Mouse (Mus musculus) spleen, postnatal 4 days (tissue): ENCODE results near the gene Dnah8.
"Not testable (repeated sequence)": the region's sequence is repeated elsewhere in the genome, so short reads cannot be mapped to it uniquely, and the experiment has no call there.

Experiments
- DNase-seq, 2 experiments: peaks; one replicate each; pipeline ENCODE4 v3.0.0; 2022; ENCODE audit warnings: low spot score in 2 of 2

Dnah8 gene

DNA sequence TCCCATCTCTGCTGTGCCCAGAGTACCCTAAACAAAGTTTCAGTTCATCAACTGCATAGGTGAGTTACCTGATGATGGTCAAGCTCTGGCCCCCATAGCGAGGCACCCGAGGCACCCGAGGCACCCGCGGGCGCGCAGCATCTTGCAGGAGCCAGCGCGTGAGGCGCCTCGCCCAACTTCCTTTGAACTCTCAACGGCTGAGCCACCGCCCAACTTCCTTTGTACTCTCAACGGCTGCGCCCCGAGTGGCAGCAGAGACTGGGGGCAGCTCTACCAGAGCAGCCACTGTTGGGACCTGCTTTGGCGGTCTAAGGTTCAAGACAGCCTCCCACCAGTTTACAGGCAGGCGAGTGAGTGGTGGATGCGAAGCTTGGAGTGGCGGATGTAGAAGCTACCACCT, at the start of gene Dnah8:
TSS of gene Dnah8 (plus strand) at position 223 of the 400 bp plus-strand sequence.
- DNase-seq, result not testable (repeated sequence)

DNA sequence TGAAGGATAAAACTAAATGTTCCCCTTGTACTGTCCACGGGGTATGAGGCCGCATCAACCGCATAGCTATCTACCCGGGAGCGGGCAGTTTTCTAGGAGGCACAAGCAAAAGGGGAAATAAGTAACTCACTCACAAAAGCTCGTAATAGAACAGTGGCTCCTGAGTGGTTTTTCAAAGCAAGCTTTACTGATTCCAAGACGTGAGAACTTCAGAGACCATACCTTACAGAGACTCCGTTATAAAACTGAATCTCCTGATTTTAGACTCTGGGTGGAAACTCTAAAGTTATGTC, 49.4 kb upstream of the Dnah8 start:
- DNase-seq, result no peak

DNA sequence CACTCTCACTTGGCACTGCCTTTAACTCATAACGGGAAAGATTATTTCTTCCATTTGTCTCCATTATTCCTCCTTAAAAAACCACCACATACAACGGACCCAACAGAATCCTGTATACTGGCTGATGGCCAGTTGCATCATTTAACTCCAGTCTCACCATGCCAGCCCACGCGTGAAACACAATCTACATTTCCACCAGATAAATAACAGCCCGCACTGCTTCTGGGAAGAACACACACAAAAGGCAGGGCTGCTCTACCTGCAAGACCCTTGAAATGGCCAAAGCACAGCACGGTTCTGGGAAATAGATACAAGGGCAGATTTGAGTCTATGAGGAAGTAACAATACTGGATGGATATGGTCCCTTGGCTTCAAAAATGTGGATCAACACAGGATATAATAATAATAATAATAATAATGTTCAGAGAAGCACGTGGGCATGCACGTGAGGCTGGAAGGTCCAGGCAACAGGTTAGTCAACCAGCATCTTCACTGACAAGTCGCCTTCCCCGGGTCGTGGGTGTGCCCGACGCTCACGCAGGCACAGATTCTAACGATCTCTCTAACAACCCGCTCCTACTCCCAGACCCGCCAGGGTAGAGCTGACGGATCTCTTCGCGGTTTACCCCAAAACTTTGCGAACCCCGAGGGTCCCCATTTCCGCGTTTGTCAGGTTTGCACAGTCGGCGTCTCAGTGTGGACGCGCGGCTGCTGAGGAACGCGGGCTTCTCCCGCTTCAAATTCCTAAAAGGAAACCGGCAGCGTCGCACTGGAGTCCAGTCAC, 48.8 kb upstream of the Dnah8 start:
- DNase-seq, result peak; percentile 41 to 79

DNA sequence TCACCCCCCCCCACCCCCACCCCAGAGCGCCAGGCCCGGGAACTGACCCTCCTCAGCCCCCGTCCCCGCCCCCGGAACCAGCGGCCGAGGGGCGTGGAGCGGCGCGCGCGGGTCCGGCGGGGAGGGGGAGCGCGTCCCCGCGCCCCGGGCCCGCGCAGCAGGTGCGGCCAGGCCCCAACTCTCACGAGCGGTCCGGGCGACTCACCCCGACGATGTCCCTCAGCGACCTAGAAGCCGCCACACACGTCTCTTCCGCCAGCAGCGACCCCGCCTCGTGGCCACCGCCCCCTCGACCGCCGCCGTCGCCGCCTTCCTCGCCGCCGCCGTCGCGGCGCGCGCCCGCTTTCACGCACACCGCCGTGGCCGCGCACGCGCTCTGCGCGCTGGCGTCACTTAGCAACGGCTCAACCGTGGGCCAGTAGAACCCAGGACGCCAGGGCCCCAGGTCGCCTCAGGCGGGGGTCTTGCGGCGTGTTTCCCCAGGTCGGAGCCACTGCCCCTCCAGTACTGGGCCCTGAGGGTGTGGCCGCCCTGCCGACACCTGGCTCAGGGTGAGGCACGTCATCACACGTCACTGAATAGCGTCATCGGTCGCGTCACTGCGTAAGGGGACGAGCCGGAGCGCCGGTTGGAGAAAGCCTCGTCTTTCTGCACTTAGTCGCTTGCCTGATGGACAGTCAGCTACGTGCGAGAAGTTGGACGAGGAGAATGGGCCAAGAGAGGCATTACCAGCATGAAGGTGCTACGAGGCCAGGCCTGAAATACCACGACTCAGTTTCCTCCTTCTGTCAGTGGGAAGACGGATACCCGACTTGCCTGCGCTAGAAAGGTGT, 48.0 kb upstream of the Dnah8 start, which contains the start of gene Btbd9:
TSS of gene Btbd9 (minus strand) at position 548 of the 833 bp plus-strand sequence.
- DNase-seq, result peak; percentile 87 to 95

DNA sequence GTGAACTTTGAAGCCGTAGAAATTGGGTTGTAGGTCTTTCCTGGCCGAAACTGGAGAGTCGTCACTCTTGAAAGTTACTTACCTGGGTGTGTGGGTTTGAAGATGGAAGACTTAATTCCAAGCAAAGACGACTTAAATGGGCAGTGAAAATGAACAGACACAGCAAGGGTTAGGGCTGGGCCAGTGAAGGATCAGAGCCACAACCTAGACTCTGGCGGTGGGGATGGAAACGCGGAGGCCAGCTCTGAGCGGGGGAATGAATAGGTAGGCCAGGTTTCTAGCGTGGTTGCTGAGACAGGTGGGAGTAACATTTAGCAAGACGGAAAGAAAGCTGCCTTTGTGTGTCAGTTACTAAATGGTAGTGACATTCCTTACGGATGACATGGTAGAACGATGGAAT, 47.2 kb upstream of the Dnah8 start:
- DNase-seq, result no peak

DNA sequence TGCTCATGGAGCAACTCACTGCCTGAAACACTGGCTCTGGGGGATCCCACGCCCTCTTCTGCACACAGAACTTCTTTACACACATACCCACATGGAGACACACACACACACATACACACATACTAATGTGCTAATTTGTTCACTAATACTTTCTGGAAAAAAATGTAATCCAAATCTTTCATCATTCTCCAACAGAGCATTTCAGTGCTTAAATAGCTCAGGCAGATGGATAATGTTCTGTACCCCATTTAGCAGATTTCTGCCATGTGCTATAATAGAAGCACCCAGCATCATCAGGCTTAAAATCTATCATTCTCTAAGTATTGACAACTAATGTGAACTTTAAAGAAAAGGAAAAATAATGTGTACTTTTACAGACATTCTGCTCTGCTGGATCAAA, 43.4 kb upstream of the Dnah8 start:
- no peak for DNase-seq

DNA sequence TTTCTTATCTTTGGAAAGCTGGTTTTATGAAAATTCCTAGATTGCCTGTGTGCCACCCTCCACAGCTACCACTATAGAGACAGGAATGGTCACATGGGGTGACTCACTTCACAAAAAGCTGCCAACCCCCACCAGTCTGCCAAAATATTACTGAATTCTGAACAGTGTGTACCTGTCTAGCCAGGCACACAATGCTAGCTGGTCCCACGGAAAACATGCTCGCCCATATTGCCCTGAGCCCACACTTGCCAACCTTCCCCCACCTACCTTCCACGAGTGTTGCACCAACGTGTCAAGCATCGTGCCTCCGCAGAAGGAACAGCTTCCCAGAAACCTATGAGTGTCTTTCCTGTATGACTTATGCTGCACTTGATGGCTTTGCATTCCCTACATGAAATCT, 43.0 kb upstream of the Dnah8 start:
- DNase-seq, result no peak

DNA sequence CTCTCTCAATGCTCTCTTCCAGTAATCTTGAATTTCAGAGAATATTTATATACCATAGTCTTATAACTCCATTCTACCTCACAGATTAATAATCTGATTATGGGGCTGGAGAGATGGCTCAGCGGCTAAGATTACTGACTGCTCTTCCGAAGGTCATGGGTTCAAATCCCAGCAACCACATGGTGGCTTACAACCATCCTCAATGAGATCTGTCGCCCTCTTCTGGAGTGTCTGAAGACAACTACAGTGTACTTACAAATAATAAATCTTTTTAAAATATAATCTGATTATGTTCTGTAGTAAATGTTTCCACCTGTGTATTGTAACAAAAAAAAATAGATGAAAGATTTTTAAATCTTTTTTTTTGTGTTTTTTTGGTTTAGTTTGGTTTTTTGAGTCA, 41.8 kb upstream of the Dnah8 start:
- DNase-seq, result no peak

DNA sequence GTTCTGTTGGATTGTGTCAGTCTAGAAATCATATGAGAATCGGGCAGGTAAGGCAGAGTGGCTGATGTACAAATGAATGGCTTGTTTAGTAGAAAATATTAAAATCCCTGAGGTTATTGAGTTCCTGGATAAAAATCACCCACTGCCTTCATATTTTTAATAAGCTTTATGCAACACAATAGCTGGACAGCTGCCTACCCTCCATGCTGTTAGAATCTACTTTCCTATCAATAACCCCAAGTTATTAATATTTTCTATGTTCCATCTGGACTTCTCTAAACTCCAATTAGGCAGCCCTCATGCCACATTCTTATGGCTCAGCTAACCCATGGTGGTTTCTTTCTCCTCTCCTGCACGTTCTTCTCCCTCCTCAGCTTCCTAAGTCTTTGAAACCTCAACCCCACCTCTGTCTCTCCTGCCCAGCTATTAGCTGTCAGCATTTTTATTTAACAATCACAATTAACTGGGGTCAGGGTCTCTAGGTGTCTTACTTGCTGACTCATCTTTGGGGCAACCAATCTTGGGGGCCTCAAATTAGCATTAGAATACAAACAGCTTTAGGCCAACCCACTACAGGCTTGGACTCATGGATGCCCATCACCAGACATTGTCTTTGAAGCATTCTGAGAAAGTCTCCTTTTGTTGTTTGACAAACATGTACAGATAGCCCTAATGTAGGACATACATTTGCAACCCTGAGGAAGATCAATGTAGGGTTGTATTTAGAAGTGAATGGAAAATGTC, 40.7 kb upstream of the Dnah8 start:
- DNase-seq, result no peak

DNA sequence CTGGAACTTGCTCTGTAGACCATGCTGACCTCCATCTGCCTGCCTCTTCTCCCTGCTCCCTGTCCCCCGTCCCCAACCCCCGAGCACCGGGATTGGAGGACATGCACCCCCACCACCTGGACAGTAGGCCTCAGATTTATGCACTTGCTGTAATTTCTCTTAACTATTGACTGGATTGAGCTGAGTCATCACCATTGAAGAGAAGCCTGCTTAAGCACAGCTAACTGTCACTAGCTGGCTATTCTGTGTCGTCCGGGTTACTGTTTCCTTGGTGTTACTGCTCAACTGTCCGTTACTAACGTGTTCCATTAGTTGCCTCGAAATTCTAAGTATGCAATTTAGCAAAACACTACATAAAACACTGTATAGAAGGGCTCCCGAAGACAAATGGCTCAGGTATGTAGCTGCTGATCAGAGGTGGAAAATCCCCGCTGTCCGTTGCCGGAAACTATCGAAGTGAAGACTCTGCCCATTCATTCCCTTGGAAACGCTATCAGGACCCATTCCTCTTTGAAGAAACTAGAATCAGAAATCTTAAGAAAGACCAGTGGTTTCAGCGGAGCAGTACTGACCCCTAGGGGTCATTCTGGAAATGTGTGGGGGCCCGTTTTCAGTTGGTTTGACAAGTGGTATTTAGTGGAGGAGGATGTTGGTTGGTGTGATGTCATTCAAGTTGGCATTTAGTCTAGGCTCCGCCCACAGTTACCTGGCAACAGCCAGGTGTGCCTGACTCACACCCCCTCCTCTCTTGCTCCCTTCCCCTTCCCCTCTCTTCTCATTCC, 33.5 kb upstream of the Dnah8 start:
- peak in 1 of 2 experiments; percentile 48 for DNase-seq

DNA sequence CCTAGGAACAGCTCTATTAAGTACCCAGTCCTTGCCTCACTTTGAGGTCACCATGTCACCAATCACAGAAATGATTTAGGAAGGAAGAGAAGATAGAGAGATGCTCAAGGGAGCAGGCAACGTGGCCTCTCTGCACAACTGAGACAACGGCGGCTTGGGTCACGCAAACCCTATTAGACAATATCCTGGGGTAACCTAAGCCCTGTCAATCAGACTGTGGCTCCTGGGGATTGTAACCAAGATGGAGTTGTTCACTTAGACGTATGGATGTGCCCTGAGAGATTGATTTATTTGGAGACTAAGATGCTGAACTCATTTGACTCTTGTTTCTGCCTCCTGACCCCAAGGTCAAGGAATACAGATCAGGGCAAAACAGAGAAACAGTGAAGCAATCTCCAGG, 29.7 kb upstream of the Dnah8 start:
- DNase-seq, result no peak

DNA sequence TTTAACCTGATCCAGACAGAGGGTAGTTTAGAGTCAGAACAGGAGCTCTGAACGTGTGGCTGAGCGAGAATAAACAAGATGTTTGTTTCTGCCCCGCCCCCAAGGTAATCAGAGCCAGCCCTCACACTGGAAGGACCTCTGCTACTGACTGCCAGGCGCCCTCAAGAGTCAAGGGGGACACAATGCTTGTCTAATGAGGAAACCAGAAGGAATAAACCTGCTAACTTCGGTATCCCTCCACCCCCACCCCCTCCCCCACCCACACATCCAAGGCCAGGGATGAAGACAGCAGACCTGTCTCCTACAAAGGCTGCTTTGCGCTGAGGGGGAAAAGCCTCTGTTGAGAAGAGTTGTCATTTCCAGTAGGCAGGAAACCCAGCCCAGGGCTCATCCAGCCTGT, 29.3 kb upstream of the Dnah8 start:
- no peak for DNase-seq

DNA sequence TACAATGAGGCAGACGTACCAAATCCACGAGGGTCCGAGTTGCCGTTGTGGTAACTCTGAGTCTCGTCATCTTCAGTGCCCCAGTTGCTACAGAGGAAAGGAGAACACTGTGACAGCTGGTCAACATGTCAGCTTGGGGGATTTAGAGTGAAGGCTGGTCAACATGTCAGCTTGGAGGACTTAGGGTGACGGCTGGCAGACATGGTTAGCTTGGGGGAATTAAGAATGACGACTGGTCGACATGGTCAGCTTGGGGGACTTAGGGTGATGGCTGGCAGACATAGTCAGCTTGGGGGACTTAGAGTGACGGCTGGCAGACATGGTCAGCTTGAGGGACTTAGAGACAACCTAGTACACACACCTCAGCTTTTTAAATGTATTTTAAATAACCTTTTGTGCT, 26.4 kb upstream of the Dnah8 start:
- DNase-seq, result no peak

DNA sequence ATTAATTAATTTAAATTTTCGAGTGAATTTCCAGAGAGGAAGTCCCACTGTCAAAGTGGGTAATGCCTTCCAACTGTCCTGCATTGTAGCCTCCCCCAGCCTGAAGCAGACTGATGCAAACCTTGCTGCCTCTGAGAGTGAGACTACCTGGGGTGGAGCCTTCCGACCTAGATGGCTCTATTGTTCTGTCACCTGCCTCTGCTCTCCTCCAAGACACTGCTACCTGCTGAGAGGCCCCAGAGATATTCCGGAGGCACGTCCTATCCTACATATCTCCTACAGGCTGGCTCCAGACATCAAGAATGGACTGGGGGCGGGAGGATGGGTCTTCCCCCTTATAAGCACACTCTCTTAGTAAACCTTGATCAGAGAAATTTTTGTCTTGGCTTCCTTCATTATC, 25.9 kb upstream of the Dnah8 start:
- DNase-seq, result no peak

DNA sequence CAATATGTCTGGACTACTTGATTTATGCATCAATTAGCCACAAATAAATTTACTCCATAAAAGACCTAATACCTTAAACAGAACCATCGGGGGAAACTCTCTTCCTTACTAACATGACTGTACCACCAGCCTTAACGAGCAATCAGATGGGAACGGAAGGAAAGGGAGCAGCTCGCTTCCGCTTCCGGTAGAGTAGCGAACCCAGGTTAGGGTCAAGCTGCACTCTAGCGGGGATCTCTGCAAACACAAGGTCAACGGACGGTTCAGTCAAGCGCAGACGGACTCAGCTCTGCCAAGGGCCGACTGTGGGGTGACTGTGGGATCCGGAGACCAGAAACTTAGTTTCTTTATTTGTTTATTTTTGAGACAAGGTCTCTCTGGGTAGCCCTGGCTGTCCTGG, 22.0 kb upstream of the Dnah8 start:
- no peak for DNase-seq

DNA sequence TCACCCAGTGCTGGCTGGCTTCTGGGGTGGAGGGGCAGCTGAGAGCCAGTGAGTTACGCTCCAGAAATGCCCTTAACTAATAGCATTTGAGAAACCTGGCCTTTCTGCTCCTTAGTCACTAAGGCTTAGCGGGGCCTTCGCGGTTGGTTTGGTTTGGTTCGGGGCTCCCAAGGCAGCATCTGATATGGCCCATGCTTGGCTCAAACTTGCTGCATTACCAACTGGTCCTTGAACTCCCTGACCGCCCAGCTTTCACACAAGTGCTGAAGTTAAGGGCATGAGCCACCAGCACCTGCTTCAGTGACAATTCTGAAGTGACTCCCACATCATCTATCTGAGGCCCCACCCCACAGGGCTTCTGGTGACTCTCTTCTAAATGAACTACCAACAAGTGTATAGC, 19.9 kb upstream of the Dnah8 start:
- DNase-seq, result no peak

DNA sequence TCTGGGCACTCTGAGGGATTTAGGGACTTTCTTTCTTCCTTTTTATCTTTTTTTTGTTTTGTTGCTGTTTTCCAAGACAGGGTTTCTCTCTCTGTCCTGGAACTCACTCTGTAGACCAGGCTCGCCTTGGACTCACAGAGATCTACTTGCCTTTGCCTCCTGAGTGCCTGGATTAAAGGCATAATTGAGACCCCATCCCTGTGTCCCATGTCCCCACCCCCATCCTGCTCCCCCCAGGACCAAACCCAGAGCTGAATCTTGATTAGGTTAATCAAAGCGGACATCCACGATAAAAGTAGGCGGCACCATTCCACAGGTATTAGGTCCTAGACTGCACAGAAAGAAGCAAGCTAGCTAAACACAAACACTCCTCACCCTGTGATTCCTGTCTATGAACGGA, 19.2 kb upstream of the Dnah8 start:
- no peak for DNase-seq

DNA sequence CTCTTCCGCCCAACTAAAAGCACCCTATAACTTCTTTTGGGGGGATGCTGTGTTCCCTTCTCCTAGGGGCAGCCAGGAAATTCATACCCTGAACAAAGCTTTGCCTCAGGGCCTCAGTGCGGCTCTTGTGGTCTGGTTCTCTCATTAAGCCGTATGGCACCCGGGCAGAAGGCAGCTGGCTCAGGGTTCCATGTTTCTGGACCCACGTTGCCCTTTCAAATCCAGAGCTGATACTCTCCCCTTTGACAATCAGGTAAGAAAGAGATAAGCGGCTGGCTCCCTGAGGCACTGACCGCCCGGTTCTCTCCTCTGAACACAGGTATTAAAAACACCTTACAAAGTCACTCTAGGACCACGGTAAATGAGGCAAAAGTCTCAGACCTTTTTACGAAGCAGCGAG, 17.9 kb upstream of the Dnah8 start:
- DNase-seq, result no peak

DNA sequence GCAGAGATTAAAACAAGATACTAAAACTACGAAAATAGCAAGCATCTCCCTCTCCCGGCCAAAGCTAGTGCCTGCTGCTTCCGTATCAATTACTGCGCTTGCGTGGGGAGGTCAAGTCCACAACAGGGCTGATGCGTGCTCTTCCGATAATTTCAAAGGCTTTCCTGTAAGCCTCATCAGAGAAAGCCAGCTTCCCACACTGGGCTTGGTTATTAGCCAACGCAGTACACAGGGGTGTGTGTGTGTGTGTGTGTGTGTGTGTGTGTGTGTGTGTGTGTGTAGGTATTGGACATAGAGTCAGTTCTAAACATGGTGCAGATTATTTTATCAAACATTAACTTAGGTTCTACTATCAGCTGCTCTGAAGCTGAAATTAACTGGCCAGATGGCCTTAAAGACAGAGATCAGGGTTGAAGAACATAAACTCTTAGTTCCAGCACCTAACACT, 17.5 kb upstream of the Dnah8 start:
- DNase-seq, result no peak

DNA sequence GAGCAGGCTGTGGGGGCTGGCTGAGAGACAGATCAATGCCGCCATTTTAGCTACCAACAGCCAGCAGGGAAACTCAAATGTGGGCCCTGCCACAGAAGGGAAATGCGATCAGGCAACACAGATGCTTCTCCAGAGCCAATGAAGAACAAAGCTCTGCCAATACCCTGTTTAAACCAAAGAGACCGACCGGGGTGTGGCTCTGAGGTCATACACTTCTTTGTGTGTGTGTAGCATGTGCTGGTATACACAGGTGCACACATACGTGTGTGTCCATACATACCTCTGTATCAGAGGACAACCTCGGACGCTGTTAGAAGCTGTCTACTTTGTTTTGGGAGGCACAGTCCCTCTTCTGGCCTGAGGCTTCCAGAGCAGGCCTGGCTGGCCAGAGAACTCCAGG, 16.8 kb upstream of the Dnah8 start:
- DNase-seq, result no peak

DNA sequence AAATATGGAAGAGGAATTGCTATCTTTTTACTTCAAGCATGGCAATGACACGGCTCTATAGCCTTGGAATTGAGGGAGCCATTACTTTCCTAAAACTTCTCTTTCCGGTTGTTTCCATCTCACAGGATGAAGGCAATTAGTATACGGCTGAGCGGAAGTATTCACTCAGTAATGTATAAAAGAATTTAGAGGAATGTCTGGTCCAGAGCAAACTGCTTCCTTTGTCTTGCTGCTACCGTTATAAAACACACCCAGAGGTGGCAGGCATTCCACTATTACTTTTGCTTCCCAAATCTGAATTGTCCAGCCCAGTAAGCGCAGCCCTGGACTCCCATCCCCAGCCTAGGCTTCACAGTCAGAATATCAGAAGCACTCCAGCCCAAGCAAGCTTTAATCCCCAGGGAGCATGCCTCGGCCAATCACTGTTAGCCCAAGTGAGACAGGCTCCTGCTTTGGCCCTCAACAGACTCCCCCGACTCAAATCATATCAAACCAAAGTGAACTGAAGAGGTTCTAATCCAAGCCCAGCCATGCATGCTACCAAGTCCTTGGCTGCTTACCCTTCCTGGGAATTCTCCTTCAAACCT, 16.2 kb upstream of the Dnah8 start:
- DNase-seq, result no peak
